Mouse (Mus musculus) ZHBTc4 (cell line): ENCODE measurements around the gene Snx11.
"Not testable (repeated sequence)": the region's sequence is repeated elsewhere in the genome, so short reads cannot be mapped to it uniquely, and the experiment has no call there.

ENCODE experiments used
- DNase-seq: peaks from one replicate; pipeline ENCODE4 v3.0.0-alpha.2; 2011; ENCODE audit warnings: low read depth, low spot score

The Snx11 gene

GRCm38 (mm10) chr11:96796081-96796480 is 18.7 kb upstream of the Snx11 start:
- peak; percentile 83 for DNase-seq

- peak; percentile 51 for DNase-seq
Observed at GRCm38 (mm10) chr11:96795491-96795890, 18.1 kb upstream of the Snx11 start.

- peak; percentile 66 for DNase-seq
Observed at GRCm38 (mm10) chr11:96790681-96791080, 13.3 kb upstream of the Snx11 start.

GRCm38 (mm10) chr11:96789990-96790389 is 12.6 kb upstream of the Snx11 start:
- DNase-seq, result peak; percentile 86

- DNase-seq, result peak; percentile 98
Observed at GRCm38 (mm10) chr11:96788871-96789795, 11.8 kb upstream of the Snx11 start, which contains the start of gene Cbx1. Cbx1 (plus strand) TSS chr11:96789127.

- DNase-seq, result no peak
Observed at GRCm38 (mm10) chr11:96786731-96787450, 9.5 kb upstream of the Snx11 start.

- peak; percentile 89 for DNase-seq
Observed at GRCm38 (mm10) chr11:96784847-96785246, 7.5 kb upstream of the Snx11 start.

- DNase-seq, result peak; percentile 60
Observed at GRCm38 (mm10) chr11:96781425-96781824, 4.1 kb upstream of the Snx11 start.

- peak; percentile 72 for DNase-seq
Observed at GRCm38 (mm10) chr11:96780306-96780705, 2.9 kb upstream of the Snx11 start.

GRCm38 (mm10) chr11:96778061-96778627 is 785 bp upstream of the Snx11 start:
- not testable (repeated sequence) for DNase-seq

GRCm38 (mm10) chr11:96776068-96776467 is 1.3 kb downstream of the Snx11 start:
- DNase-seq, result no peak

GRCm38 (mm10) chr11:96775665-96776064 is 1.7 kb downstream of the Snx11 start:
- no peak for DNase-seq

GRCm38 (mm10) chr11:96775063-96775462 is 2.3 kb downstream of the Snx11 start:
- DNase-seq, result no peak

GRCm38 (mm10) chr11:96774536-96774935 is 2.8 kb downstream of the Snx11 start:
- DNase-seq, result peak; percentile 69

- DNase-seq, result no peak
Observed at GRCm38 (mm10) chr11:96772413-96772812, 4.9 kb downstream of the Snx11 start.

- no peak for DNase-seq
Observed at GRCm38 (mm10) chr11:96771274-96771975, 5.9 kb downstream of the Snx11 start.

GRCm38 (mm10) chr11:96768240-96768639 is 9.1 kb downstream of the Snx11 start:
- DNase-seq, result no peak

GRCm38 (mm10) chr11:96767096-96767495 is 10.3 kb downstream of the Snx11 start:
- DNase-seq, result peak; percentile 68

- DNase-seq, result no peak
Observed at GRCm38 (mm10) chr11:96766555-96766954, 10.8 kb downstream of the Snx11 start.

- no peak for DNase-seq
Observed at GRCm38 (mm10) chr11:96765645-96766044, 11.7 kb downstream of the Snx11 start.

- DNase-seq, result no peak
Observed at GRCm38 (mm10) chr11:96764511-96765350, 12.6 kb downstream of the Snx11 start.
